Mouse (Mus musculus): ENCODE data around the gene Gm8677. TPM values are rescaled to one million over a fixed set of nuclear protein-coding genes. Genes with fewer than 3 reads are reported as not detected.

Gene Gm8677
- polyA plus RNA-seq (2012), result not detected in 2 replicates

GRCm38 (mm10) chr7:22534787-22535186 lies at the start of gene Gm8677:
Gene Gm8677, minus strand, starts transcription at chr7:22534887.

GRCm38 (mm10) chr7:22565243-22565642 lies 30.6 kb upstream of the Gm8677 start, which contains the start of gene Gm4201:
Gene Gm4201, minus strand, starts transcription at chr7:22565343.

GRCm38 (mm10) chr7:22522667-22523066 lies 12.0 kb downstream of the Gm8677 start, which contains the start of gene Vmn1r152:
Gene Vmn1r152, plus strand, starts transcription at chr7:22522967.

DNA sequence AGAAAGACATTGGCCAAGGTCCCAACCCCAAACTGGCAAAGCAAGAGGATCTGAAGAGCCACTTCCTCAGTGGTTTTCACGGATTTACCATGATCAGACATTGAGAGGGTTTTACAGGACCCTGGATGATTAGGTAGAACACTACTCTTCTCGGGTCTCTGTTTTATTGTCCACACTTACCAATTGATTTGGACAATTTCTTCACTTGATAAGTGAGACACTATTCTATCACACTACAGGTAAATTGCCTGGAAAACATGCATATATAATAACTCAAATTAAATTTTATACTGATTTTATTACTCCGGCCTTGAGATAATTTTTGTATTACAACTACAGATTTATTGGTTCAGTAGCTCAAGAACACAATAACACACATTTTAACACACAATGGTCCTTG lies 35.1 kb downstream of the Gm8677 start, which contains the start of gene Vmn1r151:
Vmn1r151 (minus strand) TSS at position 101 of the 400 bp plus-strand sequence.

Other genes starting within 250 kb of the Gm8677 start
- not detected in 2 replicates for gene Gm4187, start 205.2 kb downstream of the Gm8677 start, polyA plus RNA-seq (2012)
- gene Gm8660, start 163.8 kb downstream of the Gm8677 start, polyA plus RNA-seq (2012), result not detected in 2 replicates
- not detected in 2 replicates for gene Vmn1r148, start 121.3 kb downstream of the Gm8677 start, polyA plus RNA-seq (2012)
- not detected in 2 replicates for gene Vmn1r149, start 96.7 kb downstream of the Gm8677 start, polyA plus RNA-seq (2012)
- gene Gm10665, start 70.8 kb downstream of the Gm8677 start, polyA plus RNA-seq (2012), result not detected in 2 replicates
- not detected in 2 replicates for gene Vmn1r151, start 35.2 kb downstream of the Gm8677 start, polyA plus RNA-seq (2012)
- not detected in 2 replicates for gene Vmn1r152, start 11.9 kb downstream of the Gm8677 start, polyA plus RNA-seq (2012)
- gene Gm4201, start 30.5 kb upstream of the Gm8677 start, polyA plus RNA-seq (2012), result not detected in 2 replicates
- gene Gm4565, start 53.2 kb upstream of the Gm8677 start, polyA plus RNA-seq (2012), result not detected in 2 replicates
- not detected in 2 replicates for gene Vmn1r155, start 123.1 kb upstream of the Gm8677 start, polyA plus RNA-seq (2012)
- gene Gm8693, start 157.4 kb upstream of the Gm8677 start, polyA plus RNA-seq (2012), result not detected in 2 replicates
- gene Gm4567, start 184.8 kb upstream of the Gm8677 start, polyA plus RNA-seq (2012), result not detected in 2 replicates
- gene Vmn1r157, start 226.8 kb upstream of the Gm8677 start, polyA plus RNA-seq (2012), result not detected in 2 replicates

All from megakaryocyte-erythroid progenitor cell, adult 5 weeks (primary cell).